Mouse (Mus musculus): ENCODE measurements around the gene Igfbp7.
"Not testable (repeated sequence)": the region's sequence is repeated elsewhere in the genome, so short reads cannot be mapped to it uniquely, and the experiment has no call there.

Igfbp7 gene

GRCm38 (mm10) chr5:77407341-77408298 is at the start of gene Igfbp7:
TSS of gene Igfbp7 (minus strand) at chr5:77408041.
- DNase-seq (ENCODE audit: low spot score in 2 of 2): peak; percentile 51 to 60

- no peak for DNase-seq (ENCODE audit: low spot score in 2 of 2)
Observed at GRCm38 (mm10) chr5:77452103-77452502, 44.3 kb upstream of the Igfbp7 start.

DNA sequence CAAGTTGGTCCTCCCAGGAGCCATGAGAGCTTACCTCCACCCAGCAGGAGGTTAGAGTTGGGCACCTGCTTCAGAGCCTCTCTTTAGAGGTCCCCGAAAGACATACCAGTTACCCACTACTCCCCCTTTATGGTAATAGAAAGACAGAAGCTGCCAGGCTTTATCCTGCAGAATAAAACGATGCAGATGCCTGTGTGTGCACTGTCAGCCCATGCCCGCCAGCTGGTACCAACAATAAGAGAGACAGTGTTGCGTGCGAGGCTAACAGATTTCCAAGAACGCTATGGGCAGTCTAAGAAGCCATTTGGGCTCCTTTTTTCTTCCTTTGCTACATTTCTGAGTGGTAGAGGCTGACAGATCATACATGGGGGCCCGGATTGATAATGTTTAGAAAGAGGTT is 41.7 kb upstream of the Igfbp7 start:
- DNase-seq (ENCODE audit: low spot score in 2 of 2): no peak

DNA sequence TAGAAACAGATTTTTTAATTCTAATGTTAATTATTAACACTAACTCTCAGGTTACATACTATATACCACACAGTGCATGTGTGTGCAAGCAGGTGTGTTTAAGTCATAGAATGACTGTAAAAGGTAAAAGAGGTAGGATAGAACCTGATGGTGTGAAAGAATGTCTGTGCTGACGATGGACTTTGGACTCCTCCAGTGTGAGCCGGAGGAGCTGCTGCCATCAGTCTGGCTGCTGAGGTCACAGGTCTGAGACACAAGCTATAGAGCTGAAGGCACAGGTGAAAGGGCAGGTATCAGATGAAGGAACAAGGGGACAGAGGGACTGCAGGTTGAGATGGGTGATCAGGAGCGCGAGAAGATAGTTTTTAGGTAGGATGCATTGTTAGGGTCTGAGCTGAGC is 37.6 kb upstream of the Igfbp7 start:
- DNase-seq (ENCODE audit: low spot score in 2 of 2): no peak

- DNase-seq (ENCODE audit: low spot score in 2 of 2): no peak
Observed at GRCm38 (mm10) chr5:77443889-77444573, 36.2 kb upstream of the Igfbp7 start.

DNA sequence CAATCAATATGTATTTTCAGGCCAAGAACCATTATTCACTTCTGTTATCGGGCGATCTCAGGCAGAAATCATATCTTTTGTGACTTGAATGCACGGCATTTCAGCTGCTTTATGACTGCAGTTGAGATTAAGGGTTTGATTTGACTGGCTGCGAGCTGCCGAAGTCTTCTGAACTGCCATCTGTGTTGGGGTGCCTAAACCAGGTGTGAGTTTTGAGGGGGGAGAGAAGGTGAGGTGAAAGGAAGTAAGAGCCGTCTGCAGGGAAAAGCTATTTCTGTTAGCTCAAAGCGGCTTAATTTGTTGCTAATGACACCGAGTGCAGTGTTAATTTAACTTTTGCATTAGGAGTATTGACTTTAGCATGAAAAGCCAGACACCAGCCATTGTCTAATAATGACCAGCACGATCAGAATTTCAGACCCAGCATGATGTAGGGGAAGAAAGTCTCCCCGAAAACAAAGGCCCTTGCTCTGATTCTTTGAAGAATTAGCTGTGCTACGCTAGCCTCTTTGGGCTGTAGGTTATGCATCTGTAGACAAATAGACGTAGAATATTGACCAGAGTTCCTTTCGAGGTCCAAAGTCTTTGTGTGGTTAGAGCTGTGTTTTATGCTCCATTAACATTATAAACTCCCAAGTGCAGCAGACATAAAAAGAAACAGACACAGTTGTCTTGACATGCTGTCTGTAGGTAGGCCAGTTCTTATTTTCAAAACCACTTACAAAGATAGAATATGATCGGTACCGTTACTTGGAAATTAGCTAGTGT is 35.2 kb upstream of the Igfbp7 start:
- no peak for DNase-seq (ENCODE audit: low spot score in 2 of 2)

DNA sequence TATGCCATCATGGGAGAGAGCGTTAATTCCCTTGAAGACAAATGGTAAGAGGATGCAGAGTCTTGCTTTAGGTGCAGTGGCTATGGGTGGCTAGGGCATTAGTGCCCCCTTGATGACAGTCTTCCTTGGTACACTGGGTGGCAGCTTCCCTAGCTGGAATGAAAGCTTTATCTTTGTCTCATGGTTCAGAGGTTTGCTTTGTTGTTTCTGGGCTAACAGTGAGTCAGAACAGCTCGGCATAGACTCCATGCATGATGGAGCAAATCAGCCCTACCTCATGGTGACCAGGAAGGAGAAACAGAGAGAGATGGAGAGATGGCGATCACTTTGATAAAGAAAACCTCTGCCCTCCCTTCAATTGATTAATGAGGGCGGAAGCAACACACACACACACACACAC is 28.5 kb upstream of the Igfbp7 start:
- no peak for DNase-seq (ENCODE audit: low spot score in 2 of 2)

GRCm38 (mm10) chr5:77434060-77434459 is 26.2 kb upstream of the Igfbp7 start:
- DNase-seq (ENCODE audit: low spot score in 2 of 2): no peak

DNA sequence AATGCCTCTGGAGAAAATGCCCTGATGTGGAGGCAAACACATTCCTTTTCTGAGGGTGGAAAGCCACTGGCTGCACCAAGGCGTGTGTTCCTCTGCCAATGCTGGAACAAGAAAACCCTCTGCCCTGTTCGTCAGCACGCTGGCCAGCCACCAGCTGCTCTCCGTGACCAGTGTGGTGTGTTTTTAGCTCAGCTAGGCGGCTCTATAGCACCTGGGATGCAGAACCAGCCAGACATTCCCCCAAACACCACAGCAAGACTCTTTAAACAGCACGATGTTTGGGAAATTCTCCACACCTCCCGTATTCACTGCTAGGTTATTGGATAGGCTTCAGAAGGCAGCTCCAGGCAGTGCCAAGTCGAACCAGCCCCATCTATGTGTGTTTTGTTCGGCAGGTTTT is 25.7 kb upstream of the Igfbp7 start:
- peak; percentile 30 to 61 for DNase-seq (ENCODE audit: low spot score in 2 of 2)

DNA sequence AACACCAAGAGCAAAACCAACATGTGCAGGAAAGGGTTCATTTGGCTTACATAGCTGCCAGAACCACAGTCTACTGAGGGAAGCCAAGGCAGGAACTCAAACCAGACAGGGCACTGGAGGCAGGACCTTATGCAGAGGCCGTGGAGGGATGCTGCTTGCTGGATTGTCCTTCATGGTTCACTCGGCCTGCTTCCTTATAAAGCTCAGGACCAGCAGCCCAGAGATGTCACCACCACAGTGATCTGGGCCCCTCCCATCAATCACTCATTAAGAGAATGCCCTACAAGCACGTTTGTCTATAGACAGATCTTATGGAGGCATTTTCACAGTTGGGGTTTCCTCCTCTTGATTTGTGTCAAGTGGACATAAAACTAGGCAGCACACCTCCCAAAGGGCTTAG is 25.3 kb upstream of the Igfbp7 start:
- no peak for DNase-seq (ENCODE audit: low spot score in 2 of 2)

- no peak for DNase-seq (ENCODE audit: low spot score in 2 of 2)
Observed at GRCm38 (mm10) chr5:77432446-77432845, 24.6 kb upstream of the Igfbp7 start.

DNA sequence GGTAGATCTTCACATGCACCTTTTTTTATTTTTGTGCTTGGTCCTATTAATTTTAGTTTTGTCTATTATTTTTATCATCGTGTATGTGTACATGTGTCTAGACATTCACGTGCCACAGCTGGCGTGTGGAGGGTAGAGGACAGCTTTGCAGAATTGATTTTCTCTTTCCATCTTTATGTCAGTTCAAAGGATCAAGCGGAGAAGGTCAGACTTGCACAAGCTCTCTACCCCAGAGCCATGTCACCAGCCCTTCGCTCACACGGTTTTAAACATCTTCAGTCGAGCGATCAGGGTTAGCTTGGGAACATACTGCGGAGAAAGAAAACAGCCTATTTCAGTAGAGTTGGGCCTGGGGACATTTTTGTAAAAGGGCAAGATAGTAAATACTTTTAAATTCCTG is 23.2 kb upstream of the Igfbp7 start:
- DNase-seq (ENCODE audit: low spot score in 2 of 2): no peak

DNA sequence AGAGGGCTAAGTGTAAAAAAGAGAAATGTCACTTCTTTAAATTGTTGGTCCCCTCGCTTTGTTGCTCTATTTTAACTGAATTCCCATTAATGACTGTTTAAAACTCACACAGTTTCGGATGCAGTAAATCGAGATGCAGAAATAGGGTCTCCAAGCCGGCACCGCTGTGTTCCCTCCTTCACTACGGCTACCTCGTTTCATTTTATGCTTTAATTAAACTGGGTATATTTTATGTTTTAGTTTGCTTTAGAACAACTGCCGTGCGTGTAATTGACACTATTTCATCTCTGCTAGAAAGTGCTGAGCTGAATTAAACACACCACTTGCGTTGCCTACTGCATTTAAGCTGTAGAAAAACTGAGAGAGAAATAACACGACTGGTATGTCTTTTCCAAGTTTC is 22.6 kb upstream of the Igfbp7 start:
- DNase-seq (ENCODE audit: low spot score in 2 of 2): no peak

- DNase-seq (ENCODE audit: low spot score in 2 of 2): no peak
Observed at GRCm38 (mm10) chr5:77430049-77430448, 22.2 kb upstream of the Igfbp7 start.

GRCm38 (mm10) chr5:77428526-77428925 is 20.7 kb upstream of the Igfbp7 start:
- no peak for DNase-seq (ENCODE audit: low spot score in 2 of 2)

DNA sequence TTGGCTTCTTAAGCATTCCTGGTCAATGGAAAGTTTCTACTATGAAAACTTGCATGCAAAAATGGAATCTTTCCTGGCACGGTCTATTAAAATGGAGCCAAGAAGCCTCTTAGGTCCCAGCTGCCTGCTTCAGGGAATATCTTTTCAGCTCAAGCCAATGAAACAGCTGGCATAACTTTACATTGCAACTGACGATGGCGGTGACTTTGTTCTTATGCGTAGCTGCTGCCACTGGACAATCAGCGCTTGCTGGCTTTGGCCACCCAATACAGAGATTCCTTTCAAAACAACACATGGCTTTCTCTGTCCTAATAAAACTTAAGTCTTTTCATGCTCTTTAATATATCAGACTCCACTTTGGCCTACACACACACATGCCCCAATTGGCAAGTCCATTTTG is 20.1 kb upstream of the Igfbp7 start:
- DNase-seq (ENCODE audit: low spot score in 2 of 2): no peak

DNA sequence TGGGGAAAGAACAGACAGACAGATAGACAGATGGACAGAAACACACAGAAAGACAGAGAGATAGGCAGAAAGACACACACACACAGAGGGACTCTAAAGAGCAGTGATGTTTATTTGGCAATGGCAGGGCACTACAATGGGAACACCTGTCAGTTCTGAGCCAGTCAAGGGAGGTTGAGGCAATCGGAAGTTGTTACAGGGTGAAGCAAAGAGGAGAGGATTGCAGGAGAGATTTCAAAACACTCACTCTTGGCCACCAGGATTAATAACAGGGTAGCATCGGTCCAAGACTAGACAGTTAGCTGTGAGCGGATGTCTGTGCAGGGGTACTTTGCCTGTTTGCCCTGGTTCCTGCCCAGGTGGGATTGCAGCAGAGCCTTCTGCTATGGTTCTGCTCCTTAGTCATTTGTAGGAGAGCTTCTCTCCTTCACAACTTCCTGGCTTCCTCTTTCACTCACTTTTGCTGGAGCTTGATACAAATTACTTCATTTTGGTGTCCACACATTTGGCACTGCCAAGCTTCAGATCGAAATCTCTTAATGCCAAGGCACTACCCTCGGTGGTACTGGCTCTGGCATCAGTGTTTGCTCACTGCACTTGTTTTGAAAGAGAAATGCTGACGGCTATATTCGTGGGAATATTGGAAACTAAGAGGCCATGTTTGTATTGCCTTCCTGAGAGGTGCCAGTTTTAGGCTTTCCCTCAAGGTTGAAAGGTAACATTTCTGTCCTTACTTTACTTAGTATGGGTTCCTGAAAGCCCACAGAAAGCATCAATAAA is 18.1 kb upstream of the Igfbp7 start:
- DNase-seq (ENCODE audit: low spot score in 2 of 2): no peak

- not testable (repeated sequence) for DNase-seq (ENCODE audit: low spot score in 2 of 2)
Observed at GRCm38 (mm10) chr5:77419537-77419936, 11.7 kb upstream of the Igfbp7 start.

GRCm38 (mm10) chr5:77416058-77416457 is 8.2 kb upstream of the Igfbp7 start:
- no peak for DNase-seq (ENCODE audit: low spot score in 2 of 2)

DNA sequence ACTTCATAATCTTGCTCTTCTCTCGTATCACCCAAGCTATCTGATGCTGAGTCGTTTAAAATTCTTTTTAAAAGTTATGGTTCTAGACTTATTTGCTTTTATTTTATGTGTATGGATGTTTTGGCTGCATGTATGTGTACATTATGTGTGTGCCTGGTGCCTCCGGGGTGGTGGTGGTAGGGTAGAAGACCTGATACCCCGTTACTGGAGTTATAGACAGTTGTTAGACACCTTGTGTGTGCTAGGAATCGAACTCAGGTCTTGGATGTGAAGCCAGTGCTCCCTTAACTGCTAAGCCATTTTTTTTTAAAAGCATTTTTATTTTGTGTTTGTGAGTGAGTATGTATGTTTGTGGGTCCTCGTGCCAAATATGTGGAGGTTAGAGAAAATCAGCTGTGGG is 689 bp upstream of the Igfbp7 start:
- no peak for DNase-seq (ENCODE audit: low spot score in 2 of 2)

DNA sequence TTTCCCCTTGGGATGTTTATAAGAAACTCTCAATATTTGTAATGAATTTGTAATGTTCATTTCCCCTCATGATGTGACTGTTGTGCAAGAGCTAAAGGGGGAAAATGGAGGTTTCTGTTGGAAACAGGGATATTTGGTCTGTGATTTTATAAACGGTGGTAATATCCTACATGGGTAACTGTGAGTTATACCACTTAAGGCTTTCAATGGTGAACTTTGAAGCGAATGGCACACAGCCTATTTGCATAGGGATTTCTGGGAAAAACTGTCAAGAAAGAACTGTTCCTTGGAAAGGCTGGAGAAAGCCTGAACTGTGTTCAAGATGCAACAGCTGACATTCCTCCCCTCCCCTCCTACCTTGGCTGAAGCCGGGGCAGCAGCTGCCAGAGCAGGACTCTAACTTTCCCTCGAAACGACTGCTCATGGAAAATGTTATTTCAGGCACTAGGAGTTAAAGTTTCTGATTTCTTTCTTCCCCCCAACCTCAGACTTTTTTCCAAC is 1.4 kb downstream of the Igfbp7 start:
- no peak for DNase-seq (ENCODE audit: low spot score in 2 of 2)

Measured in frontal cortex, postnatal 36 days (tissue).